11 mouse cellular contexts compared by ENCODE assay signal in genomic region chr17:86909733-86910495, GRCm38 (mm10). TPM values are rescaled to one million over a fixed set of nuclear protein-coding genes. Genes with fewer than 3 reads are reported as not detected.
DNase-seq lines count a peak whose midpoint lies in the region; TF ChIP-seq lines count a peak whose summit lies in the region.
"Had no signal": no experiment of that assay in that cellular context is flagged by ENCODE, and none has a peak within 500 bp of the region (broad histone marks: within the 10 kb centered on the region; RNA-seq: fewer than 3 reads in every experiment).

No protein-coding gene starts in this region.

- TF ChIP-seq CTCF in left cerebral cortex, adult 2 months (IDR thresholded peaks at IDR 0.05): peak; percentile 63
- peak; percentile 52; the same call in 1 of the 2 replicates for TF ChIP-seq CTCF in testis, adult 2 months (IDR thresholded peaks at IDR 0.05; ENCODE audit: control insufficient read depth, insufficient read depth, insufficient replicate concordance, low read depth, low read length)

- H3K36me3 ChIP-seq in testis, adult 2 months (ENCODE audit: control insufficient read depth, insufficient read depth, low read length): no peaks in the 10 kb centered on the region
- H3K36me3 ChIP-seq: liver, embryonic 15.5 days had no signal

- H3K4me1 ChIP-seq in testis, adult 2 months (ENCODE audit: control insufficient read depth, insufficient read depth, low read length): no peaks in the 10 kb centered on the region

- TF ChIP-seq POLR2A in testis, adult 2 months (IDR thresholded peaks at IDR 0.05; ENCODE audit: control insufficient read depth, low read depth, low read length): no peak

- no peak overlapping the region for H3K27ac ChIP-seq in left cerebral cortex, adult 2 months
- H3K27ac ChIP-seq in testis, adult 2 months (ENCODE audit: control insufficient read depth, insufficient read depth, low read depth, low read length): no peak overlapping the region
- H3K27ac ChIP-seq: liver, embryonic 15.5 days had no signal

- H3K4me3 ChIP-seq in left cerebral cortex, adult 2 months: no peak overlapping the region
- no peak overlapping the region for H3K4me3 ChIP-seq in testis, adult 2 months (ENCODE audit: control insufficient read depth, low read depth, low read length)
- H3K4me3 ChIP-seq: liver, embryonic 15.5 days had no signal

- DNase-seq in cerebellum, adult 11 months: peak; percentile 14
- no peak for DNase-seq in cerebellum, adult 9-11 months
- peak; percentile 34 to 39 for DNase-seq in left cerebral cortex, adult 2 months (ENCODE audit: extremely low spot score in 1 of 2, low spot score in 2 of 2)
- DNase-seq in left cerebral cortex, adult 11 months (ENCODE audit: low spot score): no peak
- DNase-seq in cerebellum, postnatal 36 days: peak; percentile 43 to 45
- peak; percentile 34 to 47 for DNase-seq in layer of hippocampus, postnatal 36 days
- no peak for DNase-seq in thymus, postnatal 10 days (ENCODE audit: low spot score in 2 of 2)

- intact Hi-C loops in left cerebral cortex, adult 2 months (cut with DNase I): loop anchor here (5.0 kb wide), 1 partner anchor 748 kb away; no protein-coding TSS in a partner anchor

- H3K27me3 ChIP-seq in testis, adult 2 months (ENCODE audit: control insufficient read depth, insufficient read depth, low read length): no peaks in the 10 kb centered on the region
- H3K27me3 ChIP-seq: liver, embryonic 15.5 days had no signal

RNA-seq across cellular contexts. Expression of gene Tmem247, which starts 7.2 kb away (rescaled TPM):
- not detected for total RNA-seq in left cerebral cortex, adult 2 months (2021)
- not detected for total RNA-seq in layer of hippocampus, postnatal 36 days (2021)
- 1,060 and 1,176 TPM in 2 replicates for polyA plus RNA-seq in testis, adult 2 months (2012; rRNA removed)
- polyA plus RNA-seq: frontal cortex, adult 2 months; liver, embryonic 15.5 days; stomach, embryonic 14.5 days had no signal

RNA-seq across cellular contexts. Expression of gene Atp6v1e2, which starts 37.8 kb away (rescaled TPM):
- not detected for total RNA-seq in left cerebral cortex, adult 2 months (2021)
- total RNA-seq in layer of hippocampus, postnatal 36 days (2021): not detected
- polyA plus RNA-seq in testis, adult 2 months (2012; rRNA removed): 175 and 178 TPM in 2 replicates
- polyA plus RNA-seq: liver, embryonic 15.5 days; stomach, embryonic 14.5 days had no signal

RNA-seq across cellular contexts. Expression of gene Rhoq, which starts 53.0 kb away (rescaled TPM):
- total RNA-seq in left cerebral cortex, adult 2 months (2021): 10 to 100 TPM; 35.6 to 45.0 TPM
- 10 to 100 TPM; 33.6 to 36.8 TPM for total RNA-seq in layer of hippocampus, postnatal 36 days (2021)
- 1.1 and 2.4 TPM in 2 replicates for polyA plus RNA-seq in testis, adult 2 months (2012; rRNA removed)

Comparison
In these comparisons a context has a peak if more than half of its experiments do, and no peak if none do; other contexts are left out.
1. DNase-seq: peak in cerebellum, adult 11 months (single experiment), left cerebral cortex, adult 2 months (2 of 2), cerebellum, postnatal 36 days (2 of 2) and layer of hippocampus, postnatal 36 days (2 of 2); none in cerebellum, adult 9-11 months (single experiment), left cerebral cortex, adult 11 months (single experiment) and thymus, postnatal 10 days (0 of 2).